Comparison of ENCODE assay signal across 14 mouse cellular contexts in genomic region chr13:24067553-24067952, GRCm38 (mm10).
DNase-seq lines count a peak whose midpoint lies in the region; TF ChIP-seq lines count a peak whose summit lies in the region.
"Had no signal": no experiment of that assay in that cellular context is flagged by ENCODE, and none has a peak within 500 bp of the region (broad histone marks: within the 10 kb centered on the region; RNA-seq: fewer than 3 reads in every experiment).

No protein-coding gene starts in this region.

- 82% methylated on average over 8 of the region's 8 CpGs for WGBS in embryonic facial prominence, embryonic 10.5 days

- peaks cover 11% of the 10 kb centered on the region for H3K4me1 ChIP-seq in embryonic facial prominence, embryonic 10.5 days
- H3K4me1 ChIP-seq in embryonic fibroblast, embryonic 13.5 days (ENCODE audit: control insufficient read depth, insufficient read depth, low read length) = no peaks in the 10 kb centered on the region
- H3K4me1 ChIP-seq: heart, embryonic 13.5 days; liver, embryonic 15.5 days had no signal

- no peaks in the 10 kb centered on the region for H3K27me3 ChIP-seq in embryonic facial prominence, embryonic 10.5 days (replicated peaks; ENCODE audit: low read depth, poor library complexity, severe bottlenecking)
- H3K27me3 ChIP-seq: heart, embryonic 13.5 days; liver, embryonic 15.5 days had no signal

- H3K36me3 ChIP-seq in embryonic facial prominence, embryonic 10.5 days (replicated peaks) = peaks cover 5% of the 10 kb centered on the region; the same call in 1 of the 2 replicates
- H3K36me3 ChIP-seq: heart, embryonic 13.5 days; liver, embryonic 15.5 days had no signal

- H3K9me3 ChIP-seq in embryonic facial prominence, embryonic 10.5 days = no peaks in the 10 kb centered on the region
- H3K9me3 ChIP-seq: heart, embryonic 13.5 days; liver, embryonic 15.5 days had no signal

- no peak for TF ChIP-seq CTCF in embryonic fibroblast, embryonic 13.5 days (IDR thresholded peaks at IDR 0.05; ENCODE audit: borderline replicate concordance, insufficient read depth, low read length)

- intact Hi-C loops in heart, postnatal 14 days (cut with DNase I) = no loop called here

- no peak overlapping the region for H3K4me3 ChIP-seq in embryonic facial prominence, embryonic 10.5 days
- no peak overlapping the region for H3K4me3 ChIP-seq in embryonic fibroblast, embryonic 13.5 days (ENCODE audit: insufficient read depth, low read length)
- H3K4me3 ChIP-seq: gastrocnemius, adult 2 months; heart, embryonic 13.5 days; liver, embryonic 15.5 days had no signal

- no peak overlapping the region for H3K27ac ChIP-seq in embryonic facial prominence, embryonic 10.5 days (replicated peaks)
- H3K27ac ChIP-seq in embryonic fibroblast, embryonic 13.5 days (ENCODE audit: insufficient read depth, low read length) = peak overlapping the region; percentile 22; the same call in 1 of the 2 replicates
- H3K27ac ChIP-seq: gastrocnemius, adult 2 months; heart, embryonic 13.5 days; liver, embryonic 15.5 days had no signal

- DNase-seq in layer of hippocampus, adult 8-10 months (ENCODE audit: low spot score in 2 of 2) = peak; percentile 17 to 18
- no peak for DNase-seq in layer of hippocampus, adult 9-11 months
- peak; percentile 40 for DNase-seq in embryonic facial prominence, embryonic 10.5 days (ENCODE audit: low spot score)
- peak; percentile 55 for DNase-seq in retina, postnatal 1 day
- DNase-seq in heart, postnatal 14 days = no peak
- DNase-seq in cerebellum, postnatal 14 days = no peak
- DNase-seq: adrenal gland, postnatal 25 days; cerebellum, adult 8-10 months; gastrocnemius, adult 2 months; kidney, adult 9 months; kidney, postnatal 36 days had no signal

- TF ChIP-seq POLR2A in embryonic fibroblast, embryonic 13.5 days (IDR thresholded peaks at IDR 0.05; ENCODE audit: low read depth, low read length) = no peak

Comparison
In these comparisons a context has a peak if more than half of its experiments do, and no peak if none do; other contexts are left out.
1. DNase-seq: peak in layer of hippocampus, adult 8-10 months (2 of 2), embryonic facial prominence, embryonic 10.5 days (single experiment) and retina, postnatal 1 day (single experiment); none in layer of hippocampus, adult 9-11 months (single experiment), heart, postnatal 14 days (0 of 2) and cerebellum, postnatal 14 days (0 of 2).